Mouse (Mus musculus): ENCODE measurements around the gene Csad. TPM values are rescaled to one million over a fixed set of nuclear protein-coding genes. Genes with fewer than 3 reads are reported as not detected.
A peak's percentile ranks its signal among the peaks of the same experiment; 100 is the strongest.

Gene Csad
- total and polyA plus RNA-seq, 2 experiments from 2014 or later = 27.7 to 64.7 TPM

DNA sequence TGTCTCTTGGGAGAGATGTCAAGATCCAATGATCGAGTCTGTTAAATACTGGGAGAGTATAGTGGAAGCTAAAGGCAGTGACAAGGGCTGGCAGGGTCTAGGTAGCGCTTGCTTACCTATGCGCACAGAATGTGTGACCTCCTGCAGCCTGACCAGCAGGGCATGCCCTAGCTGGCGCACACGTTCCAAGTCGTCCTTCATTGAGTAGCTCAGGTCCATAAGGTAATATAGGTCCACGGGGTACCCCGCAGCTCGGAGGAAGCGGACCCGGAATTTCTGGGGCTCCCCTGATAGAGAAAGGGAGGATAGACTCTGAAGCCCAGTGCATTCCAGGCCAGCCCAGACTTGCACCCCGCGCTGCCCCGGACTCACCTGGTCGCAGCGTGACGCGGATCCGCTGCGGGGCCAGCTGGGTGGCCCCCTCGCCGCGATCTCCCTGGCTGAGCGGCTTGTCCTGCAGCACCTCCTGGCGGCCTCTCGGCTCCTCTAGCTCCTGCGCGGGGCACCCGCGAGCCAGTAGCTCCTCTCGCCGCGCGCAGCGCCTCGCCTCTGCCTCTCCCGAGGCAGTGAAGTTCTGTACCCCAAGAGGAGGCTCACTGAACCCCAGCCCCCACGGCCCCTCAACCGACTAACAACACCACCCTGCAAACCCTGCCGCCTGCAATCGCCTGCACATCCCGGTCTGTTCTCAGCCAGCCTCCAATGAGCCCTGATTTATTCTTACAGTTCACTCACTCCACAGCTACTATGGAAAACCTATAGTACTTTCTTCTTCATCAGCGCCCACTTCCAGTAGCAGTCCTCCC, 19.9 kb upstream of the Csad start:
- H3K9ac ChIP-seq (replicated peaks; ENCODE audit: low read depth, low read length) = peak overlapping the region; percentile 35
- TF ChIP-seq EP300 (IDR thresholded peaks at IDR 0.05; ENCODE audit: low read depth) (no peak), CTCF (IDR thresholded peaks at IDR 0.05; ENCODE audit: low read depth) (peak; percentile 78)
- peaks cover 12% of the 10 kb centered on the region for H3K4me1 ChIP-seq (ENCODE audit: control insufficient read depth, insufficient read depth)
- H3K4me2 ChIP-seq (ENCODE audit: low read depth, low read length) = peak overlapping the region; percentile 89
- ATAC-seq (ENCODE audit: insufficient read depth, low read depth) (peak; percentile 88), DNase-seq (ENCODE audit: low spot score) (peak; percentile 65)
- H3K36me3 ChIP-seq (replicated peaks; ENCODE audit: control insufficient read depth, insufficient read depth, low read length) = no peaks in the 10 kb centered on the region
- no peaks in the 10 kb centered on the region for H3K9me3 ChIP-seq (replicated peaks; ENCODE audit: control insufficient read depth, low read length)
- peak overlapping the region; percentile 49 for H3K4me3 ChIP-seq (ENCODE audit: low read depth, low read length)
- H3K27me3 ChIP-seq (ENCODE audit: control insufficient read depth, insufficient read depth, low read length) = peaks cover 25% of the 10 kb centered on the region
- 3% methylated on average over 43 of the region's 43 CpGs for WGBS
- no peak overlapping the region; the same call in 1 of the 2 replicates for H3K27ac ChIP-seq (ENCODE audit: low read depth)

DNA sequence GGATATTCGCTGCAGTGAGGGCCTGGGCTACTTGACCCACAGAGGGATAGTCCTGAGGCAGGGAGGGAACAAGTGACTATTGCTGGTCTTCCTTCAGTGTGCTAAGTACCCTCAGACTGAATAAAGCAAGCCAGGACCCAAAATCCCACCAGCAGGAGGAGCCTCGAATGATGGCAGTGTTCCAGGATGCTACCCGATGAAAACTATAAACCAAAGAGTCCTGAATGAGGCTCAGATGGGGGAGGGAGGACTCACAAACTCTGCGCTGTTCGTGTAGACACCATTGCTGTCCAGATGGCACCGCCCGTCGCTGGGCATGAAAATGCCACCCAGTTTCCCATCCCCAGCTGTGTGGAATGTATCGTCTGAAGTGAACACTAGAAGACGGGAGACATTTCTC, 17.9 kb upstream of the Csad start:
- Histone ChIP-seq H3K4me1 (ENCODE audit: control insufficient read depth, insufficient read depth) (peaks cover 12% of the 10 kb centered on the region), H3K4me2 (ENCODE audit: low read depth, low read length) (no peak overlapping the region), H3K4me3 (ENCODE audit: low read depth, low read length) (no peak overlapping the region), H3K36me3 (replicated peaks; ENCODE audit: control insufficient read depth, insufficient read depth, low read length) (no peaks in the 10 kb centered on the region), H3K27me3 (ENCODE audit: control insufficient read depth, insufficient read depth, low read length) (peaks cover 25% of the 10 kb centered on the region), H3K9ac (replicated peaks; ENCODE audit: low read depth, low read length) (no peak overlapping the region), H3K27ac (ENCODE audit: low read depth) (no peak overlapping the region), H3K9me3 (replicated peaks; ENCODE audit: control insufficient read depth, low read length) (no peaks in the 10 kb centered on the region)
- 54% methylated on average over 10 of the region's 10 CpGs for WGBS
- DNase-seq (ENCODE audit: low spot score) = no peak
- no peak for ATAC-seq (ENCODE audit: insufficient read depth, low read depth)
- TF ChIP-seq CTCF (IDR thresholded peaks at IDR 0.05; ENCODE audit: low read depth) = no peak; the same call in 1 of the 2 replicates
- no peak for TF ChIP-seq EP300 (IDR thresholded peaks at IDR 0.05; ENCODE audit: low read depth)

DNA sequence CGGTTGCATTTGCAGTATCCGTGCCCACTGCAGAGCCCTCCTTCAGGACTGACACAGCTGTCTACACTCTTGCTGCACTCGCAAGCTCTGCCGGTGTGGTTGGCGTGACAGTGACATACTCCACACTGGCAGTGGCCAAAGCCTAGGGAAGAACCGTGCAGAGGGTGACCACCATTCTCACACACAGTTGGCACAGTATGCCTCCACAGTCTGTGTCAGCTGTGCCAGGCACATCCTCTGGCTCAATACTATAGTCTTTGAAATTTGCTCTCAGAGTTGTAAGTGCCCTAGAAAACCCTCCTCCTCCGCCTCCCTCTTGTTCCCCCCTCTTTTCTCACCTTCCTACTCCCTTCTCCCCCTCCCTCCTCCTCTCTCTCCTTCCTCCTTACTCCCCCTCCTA, 12.8 kb upstream of the Csad start:
- no peak for ATAC-seq (ENCODE audit: insufficient read depth, low read depth)
- TF ChIP-seq EP300 (IDR thresholded peaks at IDR 0.05; ENCODE audit: low read depth) (no peak), CTCF (IDR thresholded peaks at IDR 0.05; ENCODE audit: low read depth) (no peak)
- H3K4me2 ChIP-seq (ENCODE audit: low read depth, low read length) = no peak overlapping the region
- DNase-seq (ENCODE audit: low spot score) = no peak
- H3K27ac ChIP-seq (ENCODE audit: low read depth) = no peak overlapping the region
- H3K36me3 ChIP-seq (replicated peaks; ENCODE audit: control insufficient read depth, insufficient read depth, low read length) = peaks cover 44% of the 10 kb centered on the region
- 0 out of 2 replicates have a peak, but pooled peaks cover 1% of the 10 kb centered on the region for H3K27me3 ChIP-seq (ENCODE audit: control insufficient read depth, insufficient read depth, low read length)
- no peak overlapping the region for H3K9ac ChIP-seq (replicated peaks; ENCODE audit: low read depth, low read length)
- H3K4me1 ChIP-seq (ENCODE audit: control insufficient read depth, insufficient read depth) = no peaks in the 10 kb centered on the region
- WGBS = 60% methylated on average over 7 of the region's 7 CpGs
- no peaks in the 10 kb centered on the region for H3K9me3 ChIP-seq (replicated peaks; ENCODE audit: control insufficient read depth, low read length)
- H3K4me3 ChIP-seq (ENCODE audit: low read depth, low read length) = no peak overlapping the region

DNA sequence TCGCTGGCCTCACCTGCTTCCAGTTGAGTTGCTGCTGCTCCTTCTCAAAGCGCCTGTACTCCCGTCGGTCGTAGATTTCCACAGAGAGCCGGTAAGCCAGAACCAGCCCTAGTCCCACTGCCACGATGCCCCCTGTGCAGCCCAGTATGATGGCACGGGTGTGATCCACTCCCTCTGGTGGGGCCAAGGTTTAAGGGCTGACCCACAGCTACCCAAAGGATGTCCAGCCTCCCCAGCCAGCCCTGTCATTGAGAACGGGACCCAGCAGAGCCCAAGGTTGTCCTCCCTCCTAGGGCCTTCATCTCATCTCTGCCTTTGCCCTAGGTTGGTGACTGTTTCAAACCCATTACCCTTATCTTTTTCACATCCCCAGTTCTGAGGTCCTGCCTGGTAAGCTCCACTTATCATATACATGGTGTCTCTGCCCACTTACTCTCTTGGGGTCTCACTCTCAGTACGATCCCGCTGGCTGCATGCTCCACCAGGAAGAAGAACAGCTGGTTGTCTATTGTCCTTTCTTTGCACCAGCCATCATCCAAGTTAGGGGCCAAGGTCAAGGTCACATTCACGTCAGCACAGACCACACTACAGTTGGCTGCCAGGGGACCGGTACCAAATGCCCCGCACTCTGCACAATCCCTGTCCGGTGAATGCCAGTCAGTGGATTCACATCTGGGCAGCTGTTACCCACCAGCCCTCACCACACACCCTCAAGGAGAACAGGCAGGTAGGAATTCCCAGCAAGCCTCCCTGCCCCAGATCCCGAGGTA, 12.1 kb upstream of the Csad start:
- ATAC-seq (ENCODE audit: insufficient read depth, low read depth) = no peak

DNA sequence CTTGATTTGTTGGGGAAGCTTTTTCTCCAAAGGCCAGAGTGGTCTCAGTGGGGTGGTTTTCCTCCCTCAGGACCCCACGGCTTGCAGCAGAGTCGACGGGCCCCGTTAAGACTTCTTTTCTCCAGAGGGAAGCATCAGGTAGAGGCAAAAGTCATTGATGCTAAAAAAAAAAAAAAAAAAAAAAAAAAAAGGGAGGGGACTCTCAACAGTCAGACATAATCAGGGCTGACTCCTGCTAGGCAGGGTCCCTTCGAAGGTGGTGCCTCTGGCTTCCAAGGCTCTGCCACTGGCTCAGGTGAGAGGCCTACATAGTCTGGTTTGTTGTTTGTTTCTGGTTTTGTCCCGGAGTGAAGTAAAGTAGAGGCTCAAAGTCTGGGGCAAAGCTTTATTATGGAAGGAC, 11.1 kb upstream of the Csad start:
- 67% methylated on average over 6 of the region's 6 CpGs for WGBS
- H3K36me3 ChIP-seq (replicated peaks; ENCODE audit: control insufficient read depth, insufficient read depth, low read length) = peaks cover 55% of the 10 kb centered on the region
- no peak overlapping the region for H3K4me3 ChIP-seq (ENCODE audit: low read depth, low read length)
- TF ChIP-seq EP300 (IDR thresholded peaks at IDR 0.05; ENCODE audit: low read depth) (no peak), CTCF (IDR thresholded peaks at IDR 0.05; ENCODE audit: low read depth) (no peak)
- H3K27ac ChIP-seq (ENCODE audit: low read depth) = no peak overlapping the region
- H3K4me2 ChIP-seq (ENCODE audit: low read depth, low read length) = no peak overlapping the region
- no peaks in the 10 kb centered on the region for H3K9me3 ChIP-seq (replicated peaks; ENCODE audit: control insufficient read depth, low read length)
- no peak for ATAC-seq (ENCODE audit: insufficient read depth, low read depth)
- no peak for DNase-seq (ENCODE audit: low spot score)
- H3K4me1 ChIP-seq (ENCODE audit: control insufficient read depth, insufficient read depth) = no peaks in the 10 kb centered on the region
- no peak overlapping the region for H3K9ac ChIP-seq (replicated peaks; ENCODE audit: low read depth, low read length)
- no peaks in the 10 kb centered on the region for H3K27me3 ChIP-seq (ENCODE audit: control insufficient read depth, insufficient read depth, low read length)

More for the DNA sequence above, 12.1 kb upstream of the Csad start:
- H3K27me3 ChIP-seq (ENCODE audit: control insufficient read depth, insufficient read depth, low read length) = no peaks in the 10 kb centered on the region
- H3K27ac ChIP-seq (ENCODE audit: low read depth) = no peak overlapping the region
- WGBS = 73% methylated on average over 16 of the region's 16 CpGs
- TF ChIP-seq CTCF (IDR thresholded peaks at IDR 0.05; ENCODE audit: low read depth) = no peak
- TF ChIP-seq EP300 (IDR thresholded peaks at IDR 0.05; ENCODE audit: low read depth) = no peak
- no peak overlapping the region for H3K4me3 ChIP-seq (ENCODE audit: low read depth, low read length)
- H3K36me3 ChIP-seq (replicated peaks; ENCODE audit: control insufficient read depth, insufficient read depth, low read length) = peaks cover 51% of the 10 kb centered on the region
- no peak overlapping the region for H3K9ac ChIP-seq (replicated peaks; ENCODE audit: low read depth, low read length)
- no peak overlapping the region for H3K4me2 ChIP-seq (ENCODE audit: low read depth, low read length)
- no peaks in the 10 kb centered on the region for H3K9me3 ChIP-seq (replicated peaks; ENCODE audit: control insufficient read depth, low read length)
- no peaks in the 10 kb centered on the region for H3K4me1 ChIP-seq (ENCODE audit: control insufficient read depth, insufficient read depth)
- DNase-seq (ENCODE audit: low spot score) = no peak
